Mouse (Mus musculus): Measurements from ENCODE around the gene Spib. TPM values are rescaled to one million over a fixed set of nuclear protein-coding genes. Genes with fewer than 3 reads are reported as not detected.

Spib gene
- polyA plus RNA-seq, 1 experiment from 2014 or later: 0.25 TPM

- Histone ChIP-seq H3K4me2 (replicated peaks) (no peak overlapping the region), H3K4me1 (peaks cover 20% of the 10 kb centered on the region), H3K27me3 (no peaks in the 10 kb centered on the region), H3K9ac (no peak overlapping the region; the same call in 1 of the 2 replicates), H3K27ac (no peak overlapping the region), H3K9me3 (no peaks in the 10 kb centered on the region), H3K4me3 (no peak overlapping the region), H3K36me3 (peaks cover 60% of the 10 kb centered on the region)
- ATAC-seq (ENCODE audit: low FRiP score, low read depth): no peak
- WGBS: 92% methylated on average over 20 of the region's 21 CpGs
These were observed 39.6 kb downstream of the Spib start for GRCm38 (mm10) chr7:44492166-44492826.

GRCm38 (mm10) chr7:44491391-44491790 is 40.5 kb downstream of the Spib start:
- Histone ChIP-seq H3K36me3 (peaks cover 60% of the 10 kb centered on the region), H3K4me3 (no peak overlapping the region), H3K4me2 (replicated peaks) (no peak overlapping the region), H3K4me1 (peaks cover 16% of the 10 kb centered on the region), H3K9ac (no peak overlapping the region), H3K27ac (no peak overlapping the region), H3K9me3 (no peaks in the 10 kb centered on the region), H3K27me3 (no peaks in the 10 kb centered on the region)
- ATAC-seq (ENCODE audit: low FRiP score, low read depth): no peak
- 94% methylated on average over 5 of the region's 5 CpGs for WGBS

GRCm38 (mm10) chr7:44490281-44490680 is 41.6 kb downstream of the Spib start:
- no peak for ATAC-seq (ENCODE audit: low FRiP score, low read depth)
- H3K4me2 ChIP-seq (replicated peaks): no peak overlapping the region
- 91% methylated on average over 4 of the region's 4 CpGs for WGBS
- peaks cover 60% of the 10 kb centered on the region for H3K36me3 ChIP-seq
- peaks cover 11% of the 10 kb centered on the region for H3K4me1 ChIP-seq
- no peak overlapping the region for H3K4me3 ChIP-seq
- H3K27ac ChIP-seq: no peak overlapping the region
- no peaks in the 10 kb centered on the region for H3K9me3 ChIP-seq
- H3K27me3 ChIP-seq: no peaks in the 10 kb centered on the region
- no peak overlapping the region for H3K9ac ChIP-seq

GRCm38 (mm10) chr7:44488545-44488944 is 43.3 kb downstream of the Spib start:
- 92% methylated on average over 8 of the region's 8 CpGs for whole genome bisulfite sequencing
- no peak for ATAC-seq (ENCODE audit: low FRiP score, low read depth)
- no peak overlapping the region for H3K4me3 ChIP-seq
- H3K9ac ChIP-seq: no peak overlapping the region
- H3K9me3 ChIP-seq: no peaks in the 10 kb centered on the region
- H3K4me2 ChIP-seq (replicated peaks): no peak overlapping the region
- no peaks in the 10 kb centered on the region for H3K27me3 ChIP-seq
- no peaks in the 10 kb centered on the region for H3K4me1 ChIP-seq
- H3K27ac ChIP-seq: no peak overlapping the region
- H3K36me3 ChIP-seq: peaks cover 51% of the 10 kb centered on the region

- no peak for ATAC-seq (ENCODE audit: low FRiP score, low read depth)
- Histone ChIP-seq H3K4me3 (no peak overlapping the region), H3K27ac (no peak overlapping the region), H3K9ac (no peak overlapping the region), H3K36me3 (peaks cover 45% of the 10 kb centered on the region), H3K4me2 (replicated peaks) (no peak overlapping the region), H3K27me3 (peaks cover 4% of the 10 kb centered on the region; the same call in 1 of the 2 replicates), H3K9me3 (no peaks in the 10 kb centered on the region), H3K4me1 (no peaks in the 10 kb centered on the region)
- WGBS: 84% methylated on average over 7 of the region's 7 CpGs
These were observed 43.9 kb downstream of the Spib start for GRCm38 (mm10) chr7:44487936-44488335.

- ATAC-seq (ENCODE audit: low FRiP score, low read depth): no peak
- Histone ChIP-seq H3K27ac (no peak overlapping the region), H3K4me2 (replicated peaks) (no peak overlapping the region), H3K9ac (no peak overlapping the region), H3K27me3 (peaks cover 13% of the 10 kb centered on the region), H3K9me3 (no peaks in the 10 kb centered on the region), H3K36me3 (peaks cover 36% of the 10 kb centered on the region), H3K4me3 (no peak overlapping the region), H3K4me1 (no peaks in the 10 kb centered on the region)
- 66% methylated on average over 13 of the region's 13 CpGs for WGBS
These were observed 44.8 kb downstream of the Spib start for GRCm38 (mm10) chr7:44486927-44487575.

GRCm38 (mm10) chr7:44485572-44486195 is 46.2 kb downstream of the Spib start:
- whole genome bisulfite sequencing: 74% methylated on average over 7 of the region's 7 CpGs
- no peak overlapping the region for H3K4me2 ChIP-seq (replicated peaks)
- no peaks in the 10 kb centered on the region for H3K9me3 ChIP-seq
- H3K4me3 ChIP-seq: no peak overlapping the region
- H3K27me3 ChIP-seq: peaks cover 24% of the 10 kb centered on the region
- peaks cover 22% of the 10 kb centered on the region for H3K36me3 ChIP-seq
- no peak for ATAC-seq (ENCODE audit: low FRiP score, low read depth)
- H3K4me1 ChIP-seq: no peaks in the 10 kb centered on the region
- no peak overlapping the region for H3K9ac ChIP-seq
- H3K27ac ChIP-seq: no peak overlapping the region

- H3K27me3 ChIP-seq: peaks cover 31% of the 10 kb centered on the region
These were observed 46.9 kb downstream of the Spib start for GRCm38 (mm10) chr7:44484841-44485571.

GRCm38 (mm10) chr7:44484109-44484508 is 47.8 kb downstream of the Spib start:
- no peak for ATAC-seq (ENCODE audit: low FRiP score, low read depth)
- no peak overlapping the region for H3K4me2 ChIP-seq (replicated peaks)
- peaks cover 38% of the 10 kb centered on the region for H3K27me3 ChIP-seq
- no peaks in the 10 kb centered on the region for H3K4me1 ChIP-seq
- 100% methylated on average over 1 of the region's 1 CpGs for WGBS
- no peak overlapping the region for H3K4me3 ChIP-seq
- H3K9ac ChIP-seq: no peak overlapping the region
- H3K9me3 ChIP-seq: no peaks in the 10 kb centered on the region
- H3K27ac ChIP-seq: no peak overlapping the region
- peaks cover 8% of the 10 kb centered on the region for H3K36me3 ChIP-seq

More at GRCm38 (mm10) chr7:44484841-44485571, 46.9 kb downstream of the Spib start:
- WGBS: 35% methylated on average over 5 of the region's 5 CpGs
- Histone ChIP-seq H3K4me3 (no peak overlapping the region), H3K4me1 (no peaks in the 10 kb centered on the region), H3K9ac (no peak overlapping the region), H3K9me3 (no peaks in the 10 kb centered on the region), H3K27ac (no peak overlapping the region), H3K36me3 (peaks cover 15% of the 10 kb centered on the region), H3K4me2 (replicated peaks) (no peak overlapping the region)
- ATAC-seq (ENCODE audit: low FRiP score, low read depth): peak; percentile 74; the same call in 1 of the 2 replicates

- peaks cover 49% of the 10 kb centered on the region for H3K27me3 ChIP-seq
- 66% methylated on average over 3 of the region's 3 CpGs for WGBS
- H3K27ac ChIP-seq: no peak overlapping the region
- H3K9ac ChIP-seq: no peak overlapping the region
- H3K4me1 ChIP-seq: no peaks in the 10 kb centered on the region
- no peak for ATAC-seq (ENCODE audit: low FRiP score, low read depth)
- H3K4me3 ChIP-seq: no peak overlapping the region
- H3K4me2 ChIP-seq (replicated peaks): no peak overlapping the region
- H3K9me3 ChIP-seq: no peaks in the 10 kb centered on the region
- no peaks in the 10 kb centered on the region for H3K36me3 ChIP-seq
These were observed 48.9 kb downstream of the Spib start for GRCm38 (mm10) chr7:44482836-44483435.

All from limb, embryonic 13.5 days (tissue).